Mouse (Mus musculus): ENCODE measurements at regions not wholly inside any gene's neighbourhood (a gene's known extent, or its start where the extent isn't known, plus 50 kb on each side); places are given as distances from the start of the nearest gene placed in this dataset.

- peak; percentile 7 for DNase-seq (ENCODE audit: low spot score)
Measured at GRCm38 (mm10) chr6:20290496-20290895, 924.8 kb upstream of the Kcnd2 start.

All from embryo, embryonic 10.5 days (tissue).